Mouse (Mus musculus): ENCODE results near the gene Itih5. TPM values are rescaled to one million over a fixed set of nuclear protein-coding genes. Genes with fewer than 3 reads are reported as not detected.

Gene Itih5
- total and polyA plus RNA-seq, 3 experiments: not detected

DNA sequence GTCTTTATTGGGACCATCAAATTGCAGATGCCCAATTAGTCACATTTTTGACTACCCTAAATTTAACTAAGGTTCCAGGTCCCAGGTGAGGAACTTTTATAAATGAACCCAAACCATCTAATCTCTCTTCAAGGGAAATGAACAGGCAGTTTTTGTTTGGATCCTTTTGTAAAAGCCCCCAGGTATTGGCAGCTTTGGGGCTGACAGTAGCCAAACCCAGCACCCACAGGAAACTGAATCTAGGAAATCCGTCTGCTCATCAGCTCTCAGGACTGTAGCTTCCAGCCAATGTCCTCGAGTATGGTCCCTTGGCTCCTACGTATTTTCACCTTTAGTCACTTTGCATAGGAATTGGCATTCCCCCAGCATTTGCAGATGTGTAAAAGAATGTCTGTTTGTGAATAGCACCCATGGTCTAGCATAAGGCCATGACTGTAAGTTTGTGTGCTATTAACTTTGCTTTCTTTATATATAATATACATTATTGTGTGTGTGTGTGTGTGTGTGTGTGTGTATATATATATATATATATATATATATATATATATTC is 47.4 kb downstream of the Itih5 start:
- Histone ChIP-seq H3K9ac (ENCODE audit: control insufficient read depth, low read depth, low read length, poor library complexity, severe bottlenecking) (no peak overlapping the region), H3K27me3 (ENCODE audit: control insufficient read depth in 1 of 2, insufficient read depth in 2 of 2, low read length in 2 of 2) (no peaks in the 10 kb centered on the region), H3K79me2 (ENCODE audit: control insufficient read depth, insufficient read depth, low read length, poor library complexity) (no peaks in the 10 kb centered on the region), H3K9me3 (replicated peaks; ENCODE audit: insufficient read depth, low read length) (no peaks in the 10 kb centered on the region), H3K27ac (ENCODE audit: control insufficient read depth, low read depth, low read length) (no peak overlapping the region), H3K36me3 (ENCODE audit: control insufficient read depth in 1 of 2, insufficient read depth in 2 of 2, low read length in 2 of 2) (no peaks in the 10 kb centered on the region), H3K4me1 (ENCODE audit: control insufficient read depth in 1 of 2, insufficient read depth in 2 of 2, low read length in 2 of 2) (no peaks in the 10 kb centered on the region), H3K4me3 (ENCODE audit: control insufficient read depth in 1 of 2, insufficient read depth in 1 of 2, low read depth in 2 of 2, low read length in 2 of 2) (no peak overlapping the region)
- DNase-seq (ENCODE audit: low read depth, low spot score): no peak
- no peak for TF ChIP-seq ETS1 (IDR thresholded peaks at IDR 0.05; ENCODE audit: low read depth, low read length)
- TF ChIP-seq USF2 (IDR thresholded peaks at IDR 0.05; ENCODE audit: borderline replicate concordance in 1 of 2, insufficient read depth in 1 of 2, low read depth in 1 of 2, low read length in 2 of 2): no peak
- TF ChIP-seq NELFE (IDR thresholded peaks at IDR 0.05; ENCODE audit: low read depth, low read length): no peak
- no peak for TF ChIP-seq USF1 (IDR thresholded peaks at IDR 0.05; ENCODE audit: low read depth, low read length)
- no peak for TF ChIP-seq NRF1 (IDR thresholded peaks at IDR 0.05; ENCODE audit: insufficient read depth, low read depth, low read length, poor library complexity, severe bottlenecking)
- no peak for TF ChIP-seq CHD2 (IDR thresholded peaks at IDR 0.05; ENCODE audit: low read length)
- TF ChIP-seq ELF1 (IDR thresholded peaks at IDR 0.05; ENCODE audit: low read depth, low read length): no peak
- no peak for TF ChIP-seq UBTF (IDR thresholded peaks at IDR 0.05; ENCODE audit: borderline replicate concordance, insufficient read depth, low read depth, low read length)
- no peak for TF ChIP-seq MYC (IDR thresholded peaks at IDR 0.05; ENCODE audit: low read depth, low read length)
- no peak for TF ChIP-seq TCF12 (IDR thresholded peaks at IDR 0.05; ENCODE audit: low read depth, low read length)
- no peak for TF ChIP-seq E2F4 (IDR thresholded peaks at IDR 0.05; ENCODE audit: borderline replicate concordance, low read depth, low read length)
- TF ChIP-seq GATA1 (IDR thresholded peaks at IDR 0.05; ENCODE audit: low read depth, low read length): no peak
- TF ChIP-seq EP300 (IDR thresholded peaks at IDR 0.05; ENCODE audit: low read depth in 1 of 2, low read length in 2 of 2): no peak
- no peak for TF ChIP-seq ZNF384 (IDR thresholded peaks at IDR 0.05; ENCODE audit: low read depth, low read length)
- TF ChIP-seq GABPA (IDR thresholded peaks at IDR 0.05; ENCODE audit: low read depth, low read length): no peak
- TF ChIP-seq ZC3H11A (IDR thresholded peaks at IDR 0.05; ENCODE audit: low read depth, low read length): no peak
- no peak for TF ChIP-seq MAFK (IDR thresholded peaks at IDR 0.05; ENCODE audit: borderline replicate concordance, low read depth, low read length)
- TF ChIP-seq RCOR1 (IDR thresholded peaks at IDR 0.05; ENCODE audit: low read depth, low read length): no peak

DNA sequence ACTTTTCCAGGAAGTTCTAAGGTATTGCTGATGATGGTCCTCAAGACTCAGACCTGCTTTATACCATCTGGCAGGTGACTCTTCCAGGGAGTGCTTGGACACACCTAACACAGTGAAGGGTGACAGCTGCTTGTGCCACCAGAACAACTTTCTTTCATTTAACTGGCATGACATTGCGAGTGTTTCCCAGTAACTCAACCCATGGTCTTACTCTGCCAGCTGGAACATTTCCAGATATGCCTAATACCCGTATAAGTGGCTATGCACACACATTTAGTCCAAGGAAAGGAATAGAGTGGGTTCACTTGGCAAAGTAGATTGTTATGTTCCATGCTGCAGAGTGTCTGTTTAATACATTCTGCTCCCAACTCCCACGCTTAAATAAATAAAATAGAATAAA is 50.9 kb downstream of the Itih5 start:
- no peaks in the 10 kb centered on the region for H3K36me3 ChIP-seq (ENCODE audit: control insufficient read depth in 1 of 2, insufficient read depth in 2 of 2, low read length in 2 of 2)
- no peaks in the 10 kb centered on the region for H3K9me3 ChIP-seq (replicated peaks; ENCODE audit: insufficient read depth, low read length)
- TF ChIP-seq MAFK (IDR thresholded peaks at IDR 0.05; ENCODE audit: borderline replicate concordance, low read depth, low read length) (no peak), BHLHE40 (IDR thresholded peaks at IDR 0.05; ENCODE audit: borderline replicate concordance, low read depth, low read length) (no peak), RAD21 (IDR thresholded peaks at IDR 0.05; ENCODE audit: low read depth, low read length) (no peak), POLR2A (IDR thresholded peaks at IDR 0.05; ENCODE audit: control insufficient read depth in 1 of 2, insufficient read depth in 1 of 2, low read depth in 1 of 2, low read length in 2 of 2, poor library complexity in 1 of 2) (no peak), ETS1 (IDR thresholded peaks at IDR 0.05; ENCODE audit: low read depth, low read length) (no peak), GABPA (IDR thresholded peaks at IDR 0.05; ENCODE audit: low read depth, low read length) (no peak), MYB (IDR thresholded peaks at IDR 0.05; ENCODE audit: low read depth, low read length) (no peak), ZNF384 (IDR thresholded peaks at IDR 0.05; ENCODE audit: low read depth, low read length) (no peak), HCFC1 (IDR thresholded peaks at IDR 0.05; ENCODE audit: low read depth, low read length) (no peak), SMC3 (IDR thresholded peaks at IDR 0.05; ENCODE audit: low read depth, low read length) (no peak), SIN3A (IDR thresholded peaks at IDR 0.05; ENCODE audit: low read length) (no peak), KAT2A (conservative IDR thresholded peaks at IDR 0.05; ENCODE audit: low read depth, low read length) (no peak), RCOR1 (IDR thresholded peaks at IDR 0.05; ENCODE audit: low read depth, low read length) (no peak), CHD1 (IDR thresholded peaks at IDR 0.05; ENCODE audit: low read depth, low read length) (no peak), CHD2 (IDR thresholded peaks at IDR 0.05; ENCODE audit: low read length) (no peak), POLR2AphosphoS5 (IDR thresholded peaks at IDR 0.05; ENCODE audit: borderline replicate concordance, low read depth, low read length) (no peak), USF2 (IDR thresholded peaks at IDR 0.05; ENCODE audit: borderline replicate concordance in 1 of 2, insufficient read depth in 1 of 2, low read depth in 1 of 2, low read length in 2 of 2) (no peak), UBTF (IDR thresholded peaks at IDR 0.05; ENCODE audit: borderline replicate concordance, insufficient read depth, low read depth, low read length) (no peak)
- no peaks in the 10 kb centered on the region for H3K4me1 ChIP-seq (ENCODE audit: control insufficient read depth in 1 of 2, insufficient read depth in 2 of 2, low read length in 2 of 2)
- H3K27ac ChIP-seq (ENCODE audit: control insufficient read depth, low read depth, low read length): no peak overlapping the region
- no peak for DNase-seq (ENCODE audit: low read depth, low spot score)
- H3K79me2 ChIP-seq (ENCODE audit: control insufficient read depth, insufficient read depth, low read length, poor library complexity): no peaks in the 10 kb centered on the region
- H3K9ac ChIP-seq (ENCODE audit: control insufficient read depth, low read depth, low read length, poor library complexity, severe bottlenecking): no peak overlapping the region
- H3K4me3 ChIP-seq (ENCODE audit: control insufficient read depth in 1 of 2, insufficient read depth in 1 of 2, low read depth in 2 of 2, low read length in 2 of 2): no peak overlapping the region
- no peaks in the 10 kb centered on the region for H3K27me3 ChIP-seq (ENCODE audit: control insufficient read depth in 1 of 2, insufficient read depth in 2 of 2, low read length in 2 of 2)
